Mouse (Mus musculus): ENCODE data around the gene Bnip1. TPM values are rescaled to one million over a fixed set of nuclear protein-coding genes. Genes with fewer than 3 reads are reported as not detected.

Bnip1 gene
- polyA plus RNA-seq, 1 experiment, result 24.5 TPM

- H3K4me3 ChIP-seq (ENCODE audit: control insufficient read depth, insufficient read depth, low read length), result no peak overlapping the region
- WGBS, result 96% methylated on average over 7 of the region's 7 CpGs
- H3K4me1 ChIP-seq (replicated peaks; ENCODE audit: control insufficient read depth, insufficient read depth, low read length), result peaks cover 5% of the 10 kb centered on the region
- peaks cover 33% of the 10 kb centered on the region for H3K36me3 ChIP-seq (ENCODE audit: control insufficient read depth, insufficient read depth, low read length)
- H3K27ac ChIP-seq (ENCODE audit: control insufficient read depth, insufficient read depth, low read length), result no peak overlapping the region
- no peaks in the 10 kb centered on the region for H3K27me3 ChIP-seq (ENCODE audit: control insufficient read depth, insufficient read depth, low read length)
- no peak for TF ChIP-seq POLR2A (IDR thresholded peaks at IDR 0.05; ENCODE audit: control insufficient read depth, extremely low read depth, insufficient read depth, low read length, poor library complexity)
- TF ChIP-seq CTCF (IDR thresholded peaks at IDR 0.05; ENCODE audit: borderline replicate concordance, control insufficient read depth, extremely low read depth, insufficient read depth, low read length, poor library complexity), result no peak
- no peak for DNase-seq
These were observed 10.7 kb downstream of the Bnip1 start for GRCm38 (mm10) chr17:26791580-26791979.

GRCm38 (mm10) chr17:26792096-26792495 lies 11.2 kb downstream of the Bnip1 start:
- Histone ChIP-seq H3K4me1 (replicated peaks; ENCODE audit: control insufficient read depth, insufficient read depth, low read length) (peaks cover under 1% of the 10 kb centered on the region; the same call in 1 of the 2 replicates), H3K27ac (ENCODE audit: control insufficient read depth, insufficient read depth, low read length) (no peak overlapping the region), H3K36me3 (ENCODE audit: control insufficient read depth, insufficient read depth, low read length) (peaks cover 33% of the 10 kb centered on the region), H3K4me3 (ENCODE audit: control insufficient read depth, insufficient read depth, low read length) (no peak overlapping the region), H3K27me3 (ENCODE audit: control insufficient read depth, insufficient read depth, low read length) (no peaks in the 10 kb centered on the region)
- 95% methylated on average over 15 of the region's 15 CpGs for WGBS
- DNase-seq, result no peak
- TF ChIP-seq CTCF (IDR thresholded peaks at IDR 0.05; ENCODE audit: borderline replicate concordance, control insufficient read depth, extremely low read depth, insufficient read depth, low read length, poor library complexity) (no peak), POLR2A (IDR thresholded peaks at IDR 0.05; ENCODE audit: control insufficient read depth, extremely low read depth, insufficient read depth, low read length, poor library complexity) (no peak)

- WGBS, result 80% methylated on average over 5 of the region's 5 CpGs
- H3K27ac ChIP-seq (ENCODE audit: control insufficient read depth, insufficient read depth, low read length), result no peak overlapping the region
- TF ChIP-seq CTCF (IDR thresholded peaks at IDR 0.05; ENCODE audit: borderline replicate concordance, control insufficient read depth, extremely low read depth, insufficient read depth, low read length, poor library complexity) (no peak), POLR2A (IDR thresholded peaks at IDR 0.05; ENCODE audit: control insufficient read depth, extremely low read depth, insufficient read depth, low read length, poor library complexity) (no peak)
- peaks cover 33% of the 10 kb centered on the region for H3K36me3 ChIP-seq (ENCODE audit: control insufficient read depth, insufficient read depth, low read length)
- DNase-seq, result no peak
- no peaks in the 10 kb centered on the region for H3K4me1 ChIP-seq (replicated peaks; ENCODE audit: control insufficient read depth, insufficient read depth, low read length)
- H3K27me3 ChIP-seq (ENCODE audit: control insufficient read depth, insufficient read depth, low read length), result no peaks in the 10 kb centered on the region
- no peak overlapping the region for H3K4me3 ChIP-seq (ENCODE audit: control insufficient read depth, insufficient read depth, low read length)
These were observed 12.4 kb downstream of the Bnip1 start for GRCm38 (mm10) chr17:26793068-26793765.

- 21% methylated on average over 3 of the region's 3 CpGs for WGBS
- H3K36me3 ChIP-seq (ENCODE audit: control insufficient read depth, insufficient read depth, low read length), result peaks cover 27% of the 10 kb centered on the region
- DNase-seq, result peak; percentile 49
These were observed 13.9 kb downstream of the Bnip1 start for GRCm38 (mm10) chr17:26794744-26795143.

GRCm38 (mm10) chr17:26795386-26795785 lies 14.5 kb downstream of the Bnip1 start:
- Histone ChIP-seq H3K4me3 (ENCODE audit: control insufficient read depth, insufficient read depth, low read length) (no peak overlapping the region), H3K36me3 (ENCODE audit: control insufficient read depth, insufficient read depth, low read length) (peaks cover 21% of the 10 kb centered on the region), H3K27ac (ENCODE audit: control insufficient read depth, insufficient read depth, low read length) (no peak overlapping the region), H3K4me1 (replicated peaks; ENCODE audit: control insufficient read depth, insufficient read depth, low read length) (no peaks in the 10 kb centered on the region), H3K27me3 (ENCODE audit: control insufficient read depth, insufficient read depth, low read length) (no peaks in the 10 kb centered on the region)
- TF ChIP-seq POLR2A (IDR thresholded peaks at IDR 0.05; ENCODE audit: control insufficient read depth, extremely low read depth, insufficient read depth, low read length, poor library complexity) (no peak), CTCF (IDR thresholded peaks at IDR 0.05; ENCODE audit: borderline replicate concordance, control insufficient read depth, extremely low read depth, insufficient read depth, low read length, poor library complexity) (no peak)
- WGBS, result 64% methylated on average over 7 of the region's 7 CpGs
- DNase-seq, result no peak

More at GRCm38 (mm10) chr17:26794744-26795143, 13.9 kb downstream of the Bnip1 start:
- Histone ChIP-seq H3K27ac (ENCODE audit: control insufficient read depth, insufficient read depth, low read length) (no peak overlapping the region), H3K4me3 (ENCODE audit: control insufficient read depth, insufficient read depth, low read length) (no peak overlapping the region), H3K4me1 (replicated peaks; ENCODE audit: control insufficient read depth, insufficient read depth, low read length) (no peaks in the 10 kb centered on the region), H3K27me3 (ENCODE audit: control insufficient read depth, insufficient read depth, low read length) (no peaks in the 10 kb centered on the region)
- TF ChIP-seq POLR2A (IDR thresholded peaks at IDR 0.05; ENCODE audit: control insufficient read depth, extremely low read depth, insufficient read depth, low read length, poor library complexity) (no peak), CTCF (IDR thresholded peaks at IDR 0.05; ENCODE audit: borderline replicate concordance, control insufficient read depth, extremely low read depth, insufficient read depth, low read length, poor library complexity) (no peak)

- TF ChIP-seq CTCF (IDR thresholded peaks at IDR 0.05; ENCODE audit: borderline replicate concordance, control insufficient read depth, extremely low read depth, insufficient read depth, low read length, poor library complexity), result no peak
- TF ChIP-seq POLR2A (IDR thresholded peaks at IDR 0.05; ENCODE audit: control insufficient read depth, extremely low read depth, insufficient read depth, low read length, poor library complexity), result no peak
- H3K4me3 ChIP-seq (ENCODE audit: control insufficient read depth, insufficient read depth, low read length), result no peak overlapping the region
- no peak for DNase-seq
- H3K4me1 ChIP-seq (replicated peaks; ENCODE audit: control insufficient read depth, insufficient read depth, low read length), result no peaks in the 10 kb centered on the region
- WGBS, result 80% methylated on average over 6 of the region's 6 CpGs
- H3K27me3 ChIP-seq (ENCODE audit: control insufficient read depth, insufficient read depth, low read length), result no peaks in the 10 kb centered on the region
- no peak overlapping the region for H3K27ac ChIP-seq (ENCODE audit: control insufficient read depth, insufficient read depth, low read length)
- peaks cover 5% of the 10 kb centered on the region for H3K36me3 ChIP-seq (ENCODE audit: control insufficient read depth, insufficient read depth, low read length)
These were observed 16.7 kb downstream of the Bnip1 start for GRCm38 (mm10) chr17:26797379-26798128.

Measured in thymus, adult 2 months (tissue).